Mouse (Mus musculus): Measurements from ENCODE around the gene Ctu2.
A peak's percentile ranks its signal among the peaks of the same experiment; 100 is the strongest.

Ctu2 gene

GRCm38 (mm10) chr8:122451161-122451703, 24.7 kb upstream of the Ctu2 start:
- no peak for DNase-seq

DNA sequence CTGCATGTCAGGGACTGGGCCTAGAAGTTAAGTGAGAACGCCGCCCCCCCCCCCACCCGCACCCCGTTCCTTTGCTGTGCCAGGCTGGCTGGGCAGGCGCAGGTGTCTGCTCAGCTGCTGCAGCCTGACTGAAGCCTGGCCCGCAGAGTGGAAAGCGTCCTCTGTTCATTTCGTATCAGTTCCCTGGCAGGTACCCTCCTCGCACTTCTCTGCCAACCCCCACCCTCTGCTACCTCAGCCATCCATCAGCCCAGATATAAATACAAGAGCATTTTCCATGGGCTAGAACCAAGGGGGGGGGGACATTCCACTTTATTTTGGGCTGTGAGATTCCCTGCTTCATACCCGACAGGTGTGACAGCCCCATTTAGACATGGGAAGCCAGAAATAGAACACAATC, 23.8 kb upstream of the Ctu2 start:
- no peak for DNase-seq

DNA sequence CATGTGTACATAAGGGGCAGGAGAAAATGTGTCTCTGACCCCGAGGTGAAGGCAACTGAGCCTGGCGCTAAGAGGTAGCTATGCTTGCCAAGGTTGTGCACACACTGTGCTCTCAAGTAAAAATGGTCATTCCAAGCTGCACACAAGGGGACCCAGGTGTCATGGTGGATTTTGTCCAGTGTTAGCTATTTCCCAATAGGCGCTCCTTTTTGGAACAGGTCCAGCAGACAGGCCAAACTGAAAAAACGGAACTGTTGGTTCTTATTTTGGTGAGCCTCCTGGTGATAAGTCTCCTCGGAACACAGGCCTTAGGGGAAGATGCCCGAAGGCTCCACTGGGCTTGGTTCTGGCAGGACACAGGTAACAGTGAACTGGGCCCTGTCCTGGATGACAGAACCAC, 21.5 kb upstream of the Ctu2 start:
- DNase-seq = no peak

GRCm38 (mm10) chr8:122457171-122457570, 18.8 kb upstream of the Ctu2 start:
- no peak for DNase-seq

GRCm38 (mm10) chr8:122459218-122459900, 16.6 kb upstream of the Ctu2 start:
- DNase-seq = no peak

- DNase-seq = no peak
These were observed 16.0 kb upstream of the Ctu2 start for GRCm38 (mm10) chr8:122459990-122460389.

- DNase-seq = no peak
These were observed 15.1 kb upstream of the Ctu2 start, which contains the start of gene Snai3 for GRCm38 (mm10) chr8:122460524-122461472. TSS of gene Snai3 (minus strand) at chr8:122460733.

DNA sequence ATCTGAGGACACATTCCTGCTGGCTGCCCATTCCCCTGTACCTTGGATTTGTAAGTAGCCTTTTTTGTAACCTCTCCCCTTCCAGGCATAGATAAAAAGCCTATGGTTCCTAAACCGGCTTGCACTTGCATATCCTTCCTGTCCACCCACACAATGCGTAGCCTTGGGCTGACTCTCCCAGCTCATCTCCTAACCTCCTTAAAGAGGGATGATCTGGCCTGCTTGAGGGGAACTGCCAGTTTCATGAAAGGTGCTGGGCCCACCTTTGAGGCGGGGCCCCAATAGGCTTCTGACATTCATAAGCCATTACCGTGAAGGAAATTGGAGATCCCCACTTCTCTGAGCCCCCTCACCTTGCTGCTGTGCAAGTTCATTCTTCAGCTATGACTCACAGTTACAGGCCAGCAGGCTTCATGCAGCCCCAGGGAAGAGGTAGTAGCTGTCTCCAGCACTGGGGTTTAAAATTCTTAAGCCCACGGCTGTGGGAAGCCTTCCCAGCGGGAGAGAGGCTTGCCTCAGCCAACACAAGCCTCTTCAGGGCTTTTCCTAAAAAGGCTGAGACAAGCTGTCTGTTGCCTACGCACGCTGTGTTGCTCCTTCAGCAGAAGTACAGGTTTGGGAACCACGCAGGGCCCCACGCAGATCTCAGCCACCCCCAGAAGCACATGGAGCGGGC, 14.3 kb upstream of the Ctu2 start:
- DNase-seq = peak; percentile 92

DNA sequence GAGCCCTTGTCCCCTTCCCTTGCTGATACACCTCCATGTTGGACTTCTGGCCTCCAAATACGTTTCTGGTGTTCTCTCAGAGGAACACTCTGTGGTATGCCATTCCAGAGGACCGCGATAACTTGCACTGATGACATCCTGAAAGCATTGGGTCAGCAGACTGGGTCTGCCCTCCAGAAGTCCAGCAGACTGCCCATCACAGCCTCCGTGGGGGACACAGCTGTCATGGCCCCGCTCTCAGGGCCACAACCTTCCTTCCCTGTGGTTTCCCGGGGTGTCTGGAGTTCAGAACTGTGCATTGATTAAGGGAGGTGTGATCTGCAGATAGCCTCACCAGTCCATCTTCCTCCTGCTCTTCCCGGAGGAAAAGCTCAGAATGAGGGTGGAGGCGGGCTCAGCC, 13.4 kb upstream of the Ctu2 start:
- no peak for DNase-seq

GRCm38 (mm10) chr8:122463651-122464640, 12.0 kb upstream of the Ctu2 start:
- DNase-seq = no peak

DNA sequence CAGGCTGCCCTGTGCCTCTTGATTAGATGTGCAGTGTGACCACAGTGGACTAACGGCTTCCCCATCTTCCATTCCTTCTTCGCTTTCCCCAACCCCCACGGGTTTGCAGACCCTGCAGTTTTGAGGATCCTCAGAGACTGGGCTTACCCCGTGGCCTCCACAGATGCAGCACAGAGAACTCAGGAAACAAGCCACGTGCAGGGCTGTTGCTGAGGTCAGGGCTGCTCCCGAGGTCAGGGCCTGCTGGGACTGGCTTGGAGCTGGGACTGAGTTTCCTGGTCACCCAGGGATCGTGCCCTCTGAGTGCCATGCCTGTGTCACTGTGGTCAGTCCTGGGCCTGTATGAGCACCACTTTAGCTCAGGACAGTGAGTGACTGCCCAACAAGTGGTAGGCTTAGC, 11.0 kb upstream of the Ctu2 start:
- no peak for DNase-seq

DNA sequence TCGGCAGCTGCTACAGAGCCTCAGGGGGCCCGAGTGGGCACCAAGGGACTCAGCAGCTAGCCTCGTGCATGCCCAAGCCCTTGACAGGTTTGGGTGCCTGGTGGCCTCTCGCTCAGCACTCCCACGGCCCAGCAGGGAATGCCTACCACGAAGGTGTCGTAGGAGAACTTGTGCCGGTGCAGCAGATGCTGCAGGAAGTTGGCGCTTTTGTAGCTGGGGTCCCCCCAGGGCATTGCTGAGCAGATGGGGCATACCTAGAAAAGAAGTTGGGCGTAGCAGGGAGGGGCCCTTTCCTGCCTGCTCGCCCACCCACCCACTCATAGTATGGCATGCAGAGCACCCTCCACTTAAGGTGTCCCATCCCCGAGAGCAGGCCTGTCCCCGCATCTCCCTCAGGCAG, 8.1 kb upstream of the Ctu2 start:
- no peak for DNase-seq

GRCm38 (mm10) chr8:122469407-122469806, 6.5 kb upstream of the Ctu2 start:
- DNase-seq = no peak

- DNase-seq = no peak
These were observed 6.0 kb upstream of the Ctu2 start for GRCm38 (mm10) chr8:122469965-122470364.

- DNase-seq = no peak
These were observed 5.3 kb upstream of the Ctu2 start for GRCm38 (mm10) chr8:122470691-122471090.

GRCm38 (mm10) chr8:122473911-122474421, 2.0 kb upstream of the Ctu2 start:
- peak; percentile 46 for DNase-seq

DNA sequence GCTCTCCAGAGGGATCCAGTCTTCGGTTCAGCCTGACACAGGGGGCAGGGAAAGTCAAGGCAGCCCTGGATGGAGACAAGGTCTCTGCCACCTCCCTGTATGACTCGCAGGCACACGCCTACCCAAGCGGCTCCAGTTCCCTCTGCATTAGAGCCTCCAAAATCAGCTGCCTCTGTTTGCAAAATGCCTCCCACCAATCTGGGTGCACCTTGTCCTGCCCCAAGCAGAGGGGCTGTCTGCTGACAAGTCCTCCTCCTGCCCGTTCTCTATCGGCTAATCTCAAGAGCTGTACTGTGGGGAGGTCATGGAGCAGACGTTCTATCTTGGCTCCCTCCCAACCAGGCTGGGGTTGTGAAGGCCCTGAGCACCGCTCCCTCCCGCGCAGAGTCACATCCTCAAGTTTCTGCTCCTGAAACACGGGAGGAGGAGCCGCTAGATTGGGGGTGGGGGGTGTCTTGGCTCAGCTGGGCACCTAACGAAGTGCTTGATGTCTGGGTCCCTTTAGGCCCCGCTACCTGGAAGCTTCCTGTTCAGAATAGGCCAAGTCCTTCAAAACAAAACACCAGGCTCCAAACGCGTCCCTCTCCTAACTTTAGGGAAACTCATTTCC, 887 bp upstream of the Ctu2 start:
- DNase-seq = peak; percentile 48

DNA sequence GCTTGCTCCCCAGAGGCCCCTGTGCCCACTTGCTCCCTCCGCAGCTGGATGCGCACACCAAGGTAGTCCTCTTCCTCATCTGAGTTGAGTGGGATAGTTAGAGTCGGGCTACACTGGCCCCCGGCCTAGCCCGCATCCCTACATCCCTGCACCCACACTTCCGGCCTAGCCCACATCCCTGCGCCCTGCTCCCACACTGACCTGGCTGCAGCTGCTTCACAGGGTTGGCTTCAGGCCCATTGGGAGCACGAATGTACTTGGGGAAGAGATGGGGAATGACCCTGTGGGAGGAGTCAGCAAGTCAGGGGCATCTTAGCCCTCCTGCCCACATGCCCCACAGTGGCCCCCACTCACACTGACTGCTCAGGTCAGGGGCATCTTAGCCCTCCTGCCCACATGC, 6.5 kb downstream of the Ctu2 start:
- DNase-seq = no peak

DNA sequence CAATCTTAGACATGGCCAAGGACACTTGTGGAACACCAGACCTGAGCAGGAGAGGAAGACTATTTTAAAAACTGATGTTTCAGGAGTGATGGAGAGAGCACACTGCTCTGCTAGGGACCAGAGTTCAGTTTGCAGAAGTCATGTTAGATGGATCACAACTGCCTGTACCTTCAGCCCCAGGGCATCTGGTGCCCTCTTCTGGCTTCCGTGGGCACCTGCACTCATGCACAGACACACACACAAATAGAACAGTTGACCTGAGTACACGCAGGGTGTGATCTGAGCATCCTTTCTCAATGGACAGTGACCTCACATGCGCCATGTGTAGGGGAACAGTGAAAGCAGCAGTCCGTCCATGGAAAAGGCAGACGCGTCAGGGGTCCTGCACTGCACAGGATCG, 7.9 kb downstream of the Ctu2 start:
- no peak for DNase-seq

DNA sequence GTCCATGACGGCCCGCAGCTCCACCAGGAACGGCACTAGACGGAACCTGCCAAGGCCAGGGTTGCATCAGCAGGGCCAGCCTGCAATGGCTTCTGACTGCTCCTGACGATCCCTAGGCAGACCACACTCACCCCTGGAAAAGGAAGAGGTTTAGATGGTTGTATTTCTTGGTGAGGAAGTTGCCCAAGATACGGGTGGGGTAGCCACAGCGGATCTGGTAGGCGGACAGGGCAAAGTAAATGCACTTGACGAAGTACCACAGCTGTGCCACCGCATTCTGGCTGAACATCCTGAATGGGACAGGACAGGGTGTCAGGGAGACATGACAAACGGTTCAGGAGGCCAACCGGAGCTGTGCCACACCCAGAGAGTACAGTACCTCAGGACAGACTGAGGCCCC, 8.9 kb downstream of the Ctu2 start:
- no peak for DNase-seq

GRCm38 (mm10) chr8:122488387-122488786, 12.4 kb downstream of the Ctu2 start:
- no peak for DNase-seq
